ENCODE assay signal across 15 mouse cellular contexts in the genomic region with DNA sequence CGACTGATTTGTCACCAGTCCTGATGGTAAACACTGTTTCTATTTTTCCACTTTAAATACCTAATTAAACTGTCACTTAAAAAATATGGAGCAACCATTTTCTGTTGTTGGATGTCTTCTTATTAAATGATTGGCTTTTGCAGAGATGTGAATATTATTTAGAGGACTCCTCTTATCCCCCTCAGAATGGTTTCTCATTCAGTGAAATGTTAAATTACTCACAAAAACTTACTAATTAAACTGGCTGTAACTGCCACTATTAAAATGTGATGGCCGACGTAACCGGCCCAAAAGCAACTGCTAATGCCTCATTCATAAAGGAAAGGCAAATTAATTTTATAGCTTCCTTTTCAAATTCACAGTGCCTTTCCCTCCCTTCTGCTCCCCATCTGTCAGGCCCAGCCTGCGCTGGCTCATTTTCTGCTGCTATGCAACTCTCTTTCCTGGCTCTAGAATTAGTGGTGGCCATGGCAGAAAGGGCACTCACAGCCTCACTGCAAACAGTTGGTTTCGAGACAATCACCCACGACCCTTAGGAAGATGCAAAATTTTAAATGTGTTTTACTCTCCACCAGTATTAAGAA.
DNase-seq lines count a peak whose midpoint lies in the region; ATAC-seq and TF ChIP-seq lines count a peak whose summit lies in the region.
"Had no signal": no experiment of that assay in that cellular context is flagged by ENCODE, and none has a peak within 500 bp of the region (broad histone marks: within the 10 kb centered on the region; RNA-seq: fewer than 3 reads in every experiment).

No protein-coding gene starts in this region.

- 42% methylated on average over 7 of the region's 7 CpGs for WGBS in forebrain, postnatal 0 days

- ATAC-seq in forebrain, postnatal 0 days = peak; percentile 74

- H3K27ac ChIP-seq in forebrain, postnatal 0 days (ENCODE audit: low read depth, low read length) = no peak overlapping the region
- H3K27ac ChIP-seq: hindbrain, embryonic 14.5 days; limb, embryonic 12.5 days; liver, embryonic 14.5 days had no signal

- H3K27me3 ChIP-seq in forebrain, postnatal 0 days (ENCODE audit: insufficient read depth, low read length) = no peaks in the 10 kb centered on the region
- H3K27me3 ChIP-seq: limb, embryonic 12.5 days had no signal

- no peaks in the 10 kb centered on the region for H3K36me3 ChIP-seq in forebrain, postnatal 0 days (ENCODE audit: insufficient read depth)
- H3K36me3 ChIP-seq: limb, embryonic 12.5 days had no signal

- H3K4me3 ChIP-seq in forebrain, postnatal 0 days (ENCODE audit: low read depth, low read length) = no peak overlapping the region
- H3K4me3 ChIP-seq: limb, embryonic 12.5 days had no signal

- H3K9me3 ChIP-seq in forebrain, postnatal 0 days (ENCODE audit: low read length) = no peaks in the 10 kb centered on the region
- H3K9me3 ChIP-seq: limb, embryonic 12.5 days had no signal

- H3K9ac ChIP-seq in forebrain, postnatal 0 days = no peak overlapping the region
- H3K9ac ChIP-seq: hindbrain, embryonic 14.5 days; limb, embryonic 12.5 days; liver, embryonic 14.5 days had no signal

- TF ChIP-seq CTCF in forebrain, postnatal 0 days (IDR thresholded peaks at IDR 0.05; ENCODE audit: low read depth) = no peak

- H3K4me1 ChIP-seq in forebrain, postnatal 0 days (ENCODE audit: insufficient read depth) = no peaks in the 10 kb centered on the region
- H3K4me1 ChIP-seq: limb, embryonic 12.5 days had no signal

- no peak overlapping the region for H3K4me2 ChIP-seq in forebrain, postnatal 0 days (ENCODE audit: low read depth)
- H3K4me2 ChIP-seq: hindbrain, embryonic 14.5 days; limb, embryonic 12.5 days had no signal

- peak; percentile 4 to 10 for DNase-seq in kidney, postnatal 4 days
- no peak for DNase-seq in kidney, adult 11 months
- peak; percentile 80 for DNase-seq in forebrain, postnatal 0 days
- peak; percentile 27 for DNase-seq in layer of hippocampus, adult 9-10 months (ENCODE audit: low spot score)
- peak; percentile 25 for DNase-seq in right cerebral cortex, postnatal 4 days
- no peak for DNase-seq in adrenal gland, adult 18-20 months (ENCODE audit: low spot score in 2 of 2)
- DNase-seq in adrenal gland, postnatal 4 days (ENCODE audit: low spot score in 2 of 2) = no peak
- DNase-seq: adrenal gland, postnatal 10 days; gastrocnemius, postnatal 10 days; heart, postnatal 10 days; kidney, adult 2 months; lung, postnatal 14 days had no signal

Comparison
In these comparisons a context has a peak if more than half of its experiments do, and no peak if none do; other contexts are left out.
1. DNase-seq: peak in kidney, postnatal 4 days (2 of 2), forebrain, postnatal 0 days (single experiment), layer of hippocampus, adult 9-10 months (single experiment) and right cerebral cortex, postnatal 4 days (single experiment); none in kidney, adult 11 months (single experiment), adrenal gland, adult 18-20 months (0 of 2) and adrenal gland, postnatal 4 days (0 of 2).